Mouse (Mus musculus) limb, embryonic 10.5 days (tissue): ENCODE results near the gene Zmym3. TPM values are rescaled to one million over a fixed set of nuclear protein-coding genes. Genes with fewer than 3 reads are reported as not detected.

Source experiments
- DNase-seq: peaks from one replicate; pipeline ENCODE4 v3.0.0-alpha.2; 2017; ENCODE audit warnings: low spot score
- H3K27ac ChIP-seq: fragments of 300-500 bp; sonication (generic); 2 replicates; pipeline ENCODE4 v1.5.1; 2016; ENCODE audit warnings: mild to moderate bottlenecking
- H3K27me3 ChIP-seq: fragments of 300-500 bp; sonication (generic); 2 replicates; pipeline ENCODE4 v1.6.1; 2016; ENCODE audit warnings: low read depth, mild to moderate bottlenecking; ENCODE audit not compliant: poor library complexity, severe bottlenecking
- H3K36me3 ChIP-seq: fragments of 300-500 bp; sonication (generic); 2 replicates; pipeline ENCODE4 v1.6.1; 2016; ENCODE audit warnings: mild to moderate bottlenecking, moderate library complexity
- H3K4me1 ChIP-seq: fragments of 300-500 bp; sonication (generic); 2 replicates; pipeline ENCODE4 v1.6.1; 2016
- H3K4me3 ChIP-seq: fragments of 300-500 bp; sonication (generic); 2 replicates; pipeline ENCODE4 v1.5.1; 2016; ENCODE audit warnings: mild to moderate bottlenecking, moderate library complexity
- H3K9me3 ChIP-seq: fragments of 300-500 bp; sonication (generic); replicated peaks from 2 replicates; pipeline ENCODE4 v1.6.1; 2016; ENCODE audit warnings: mild to moderate bottlenecking
- WGBS: fragments of 180-500 bp; shearing (Covaris S2); methylation state at CpG from one replicate; pipeline ENCODE4 v1.1.7; 2016; 5-methylcytosine and 5-hydroxymethylcytosine counted together
- polyA plus RNA-seq: library from polyadenylated mRNA; unstranded; fragments of >200 nt; fragmentation: Nextera tagmentation; extraction: Ambion mirVana; gene quantifications from 2 replicates; pipeline ENCODE4 v1.2.1, GENCODE M21; 2016

Zmym3 gene
- 23.0 and 30.8 TPM in 2 replicates for polyA plus RNA-seq

DNA sequence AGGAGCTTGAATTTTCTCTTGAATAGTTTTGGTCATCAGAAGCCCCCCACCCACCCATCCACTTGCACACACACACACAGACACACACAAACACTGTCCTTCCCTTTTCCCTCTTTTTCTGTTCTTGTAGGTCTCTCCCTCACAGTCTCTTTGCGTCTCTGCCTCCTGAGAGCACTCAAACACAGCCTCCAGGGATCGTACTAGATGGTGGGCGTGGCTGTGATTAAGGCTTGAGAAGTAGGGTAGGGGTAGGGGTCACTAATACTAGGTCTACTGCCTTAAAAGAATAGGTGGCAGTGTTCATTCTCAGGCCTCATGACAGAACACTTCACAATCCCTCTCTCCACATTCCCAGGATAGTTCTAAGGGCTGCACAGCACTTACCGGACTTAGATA, at the start of gene Zmym3:
Gene Zmym3, minus strand, starts transcription at position 150 of the 396 bp plus-strand sequence.
- DNase-seq, result no peak
- Histone ChIP-seq H3K4me3 (peak within 1 kb of the TSS; percentile 63), H3K9me3 (no peaks in the 10 kb centered on the region), H3K27me3 (peaks cover 75% of the 10 kb centered on the region), H3K36me3 (peaks cover 12% of the 10 kb centered on the region), H3K27ac (peak within 1 kb of the TSS; percentile 87), H3K4me1 (peaks cover 18% of the 10 kb centered on the region)
- 26% methylated on average over 4 of the region's 4 CpGs for WGBS

GRCm38 (mm10) chrX:101451591-101451990, 30.9 kb upstream of the Zmym3 start:
- no peaks in the 10 kb centered on the region for H3K9me3 ChIP-seq
- H3K36me3 ChIP-seq, result peaks cover 83% of the 10 kb centered on the region
- DNase-seq, result no peak
- H3K27me3 ChIP-seq, result peaks cover 70% of the 10 kb centered on the region
- H3K4me1 ChIP-seq, result no peaks in the 10 kb centered on the region
- WGBS, result 86% methylated on average over 3 of the region's 3 CpGs
- no peak overlapping the region for H3K4me3 ChIP-seq
- H3K27ac ChIP-seq, result no peak overlapping the region

GRCm38 (mm10) chrX:101451147-101451546, 30.5 kb upstream of the Zmym3 start:
- WGBS, result 79% methylated on average over 1 of the region's 1 CpGs
- no peak for DNase-seq
- no peaks in the 10 kb centered on the region for H3K9me3 ChIP-seq
- H3K27me3 ChIP-seq, result peaks cover 74% of the 10 kb centered on the region
- H3K36me3 ChIP-seq, result peaks cover 87% of the 10 kb centered on the region
- no peaks in the 10 kb centered on the region for H3K4me1 ChIP-seq
- no peak overlapping the region for H3K4me3 ChIP-seq
- H3K27ac ChIP-seq, result no peak overlapping the region

- Histone ChIP-seq H3K4me3 (no peak within 1 kb of the TSS), H3K27me3 (peaks cover 83% of the 10 kb centered on the region), H3K4me1 (no peaks in the 10 kb centered on the region), H3K27ac (no peak within 1 kb of the TSS), H3K9me3 (no peaks in the 10 kb centered on the region), H3K36me3 (peaks cover 94% of the 10 kb centered on the region)
- 85% methylated on average over 4 of the region's 4 CpGs for WGBS
- DNase-seq, result no peak
Measured at GRCm38 (mm10) chrX:101448886-101449475, 28.3 kb upstream of the Zmym3 start, which contains the start of gene Itgb1bp2. Gene Itgb1bp2, plus strand, starts transcription at chrX:101449088.

DNA sequence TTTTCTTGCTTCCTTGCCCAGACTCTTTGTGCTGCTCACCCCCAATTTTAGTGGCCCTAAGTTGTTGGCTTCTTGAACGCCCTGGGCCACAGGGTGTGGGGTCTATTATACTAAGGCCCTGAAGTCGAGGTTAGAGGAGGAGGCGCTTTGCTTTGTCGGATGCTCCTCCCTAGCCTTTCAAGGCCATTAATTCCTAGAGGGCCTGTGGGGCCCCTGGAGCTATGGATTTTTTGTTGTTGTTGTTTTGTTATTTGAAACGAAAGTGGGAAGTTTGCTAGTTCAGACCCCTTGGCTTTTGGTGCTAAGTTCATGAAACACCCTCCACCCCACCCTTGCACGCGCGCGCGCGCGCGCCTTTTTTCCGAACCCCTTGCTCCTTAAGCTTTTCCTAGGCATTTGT, 9.3 kb upstream of the Zmym3 start:
- no peaks in the 10 kb centered on the region for H3K4me1 ChIP-seq
- 20% methylated on average over 14 of the region's 14 CpGs for WGBS
- H3K36me3 ChIP-seq, result peaks cover 37% of the 10 kb centered on the region
- no peaks in the 10 kb centered on the region for H3K9me3 ChIP-seq
- peak overlapping the region; percentile 97 for H3K27ac ChIP-seq
- DNase-seq, result no peak
- H3K27me3 ChIP-seq, result peaks cover 37% of the 10 kb centered on the region
- peak overlapping the region; percentile 68 for H3K4me3 ChIP-seq

- DNase-seq, result peak; percentile 84
- Histone ChIP-seq H3K27me3 (peaks cover 37% of the 10 kb centered on the region), H3K9me3 (no peaks in the 10 kb centered on the region), H3K36me3 (peaks cover 32% of the 10 kb centered on the region), H3K4me3 (peak within 1 kb of the TSS; percentile 68), H3K4me1 (no peaks in the 10 kb centered on the region), H3K27ac (peak within 1 kb of the TSS; percentile 97)
- 14% methylated on average over 51 of the region's 51 CpGs for WGBS
Measured at GRCm38 (mm10) chrX:101429142-101429949, 8.7 kb upstream of the Zmym3 start, which contains the start of gene Nono. Gene Nono, plus strand, starts transcription at chrX:101429318.

DNA sequence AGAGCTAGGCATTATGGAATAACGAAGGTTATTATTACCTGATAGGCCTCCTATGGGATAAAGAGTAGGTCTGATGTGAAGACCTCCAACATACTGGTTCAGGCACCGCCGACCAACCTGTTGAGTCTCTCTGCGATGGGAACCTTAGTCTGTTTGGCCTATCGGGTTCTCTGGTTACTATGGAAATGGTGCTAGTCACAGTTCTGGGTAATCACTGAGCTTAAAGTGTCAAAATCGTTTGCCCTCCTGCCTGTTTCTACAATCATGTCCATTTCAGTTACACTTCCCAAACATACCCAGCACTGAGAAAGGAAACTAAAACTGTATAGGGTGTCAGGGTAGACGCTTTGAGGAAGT, 8.1 kb upstream of the Zmym3 start:
- H3K4me1 ChIP-seq, result no peaks in the 10 kb centered on the region
- H3K36me3 ChIP-seq, result peaks cover 29% of the 10 kb centered on the region
- DNase-seq, result no peak
- H3K4me3 ChIP-seq, result peak overlapping the region; percentile 68
- H3K27ac ChIP-seq, result peak overlapping the region; percentile 83
- no peaks in the 10 kb centered on the region for H3K9me3 ChIP-seq
- WGBS, result 20% methylated on average over 7 of the region's 7 CpGs
- H3K27me3 ChIP-seq, result peaks cover 38% of the 10 kb centered on the region

DNA sequence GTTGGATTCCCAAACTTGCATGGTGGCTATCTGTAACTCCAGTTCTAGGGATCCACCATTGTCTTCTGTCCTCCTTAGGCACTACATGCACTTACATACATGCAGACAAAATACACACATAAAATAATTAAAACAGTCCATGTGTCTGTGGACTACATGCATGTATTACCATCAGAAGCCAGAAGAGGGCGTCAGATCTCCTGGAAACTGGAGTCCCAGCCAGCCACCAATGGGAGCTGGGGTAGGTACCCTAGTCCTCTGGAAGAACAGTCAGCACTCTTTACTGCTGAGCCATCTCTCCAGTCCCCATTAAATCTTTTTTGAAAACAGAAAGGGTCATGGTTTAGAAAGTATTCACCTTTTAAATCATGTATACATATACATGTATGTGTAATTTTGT, 7.1 kb upstream of the Zmym3 start:
- DNase-seq, result no peak
- 21% methylated on average over 1 of the region's 1 CpGs for WGBS

GRCm38 (mm10) chrX:101423462-101423861, 2.8 kb upstream of the Zmym3 start:
- no peak overlapping the region for H3K27ac ChIP-seq
- 82% methylated on average over 2 of the region's 2 CpGs for WGBS
- H3K4me3 ChIP-seq, result no peak overlapping the region

More for the DNA sequence above, 7.1 kb upstream of the Zmym3 start:
- Histone ChIP-seq H3K36me3 (peaks cover 20% of the 10 kb centered on the region), H3K4me1 (no peaks in the 10 kb centered on the region), H3K27me3 (peaks cover 43% of the 10 kb centered on the region), H3K27ac (no peak overlapping the region), H3K9me3 (no peaks in the 10 kb centered on the region), H3K4me3 (no peak overlapping the region)

DNA sequence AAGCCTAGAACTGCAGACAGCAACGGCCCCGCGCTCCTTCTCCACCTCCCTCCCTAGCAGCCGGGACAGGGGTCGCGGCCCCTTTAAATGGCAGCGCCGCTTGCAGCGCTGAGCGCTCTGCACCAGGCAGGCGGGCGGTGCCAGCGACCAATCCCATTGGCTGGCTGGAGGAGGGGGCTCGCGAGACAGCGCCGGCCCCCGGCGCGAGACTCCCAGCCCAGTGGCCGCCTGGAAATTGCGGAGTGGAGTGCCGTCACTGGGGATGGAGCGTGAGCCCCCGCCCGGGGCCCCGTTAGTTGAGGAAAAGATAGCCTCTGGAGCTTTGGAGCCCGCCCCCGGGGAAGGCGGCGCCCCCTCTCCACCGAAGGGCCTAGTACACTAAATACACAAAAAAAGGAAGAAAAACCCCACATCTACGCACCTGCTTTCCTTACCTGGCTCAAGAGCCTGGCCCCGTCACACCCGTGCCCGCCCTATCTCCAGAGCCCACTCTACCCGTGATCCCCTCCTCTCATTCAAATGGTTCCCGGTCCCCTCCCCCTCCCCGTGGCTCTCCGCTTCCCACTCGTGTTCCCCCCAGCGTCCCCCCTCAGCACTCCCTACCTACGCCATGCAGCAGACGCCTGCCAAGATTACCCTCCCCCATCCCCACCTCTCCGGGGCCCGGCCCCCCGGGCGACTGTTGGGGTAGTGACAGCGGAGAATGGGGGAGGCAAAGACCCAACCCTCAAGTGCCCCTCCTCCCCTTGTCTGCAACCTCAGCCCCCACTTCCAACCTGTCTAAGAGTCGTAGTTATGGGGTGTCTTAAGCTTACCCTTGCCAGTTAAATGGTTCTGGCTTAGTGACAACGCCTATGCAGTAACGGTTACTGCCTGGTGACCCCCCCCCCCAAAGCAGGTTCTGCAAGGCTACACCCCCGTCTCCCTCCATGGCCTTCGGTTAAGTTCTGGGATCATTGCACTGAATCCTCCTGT, 637 bp downstream of the Zmym3 start:
- DNase-seq, result peak; percentile 87
- Histone ChIP-seq H3K4me1 (peaks cover 18% of the 10 kb centered on the region), H3K36me3 (peaks cover 19% of the 10 kb centered on the region), H3K27ac (peak overlapping the region; percentile 87), H3K9me3 (no peaks in the 10 kb centered on the region), H3K27me3 (peaks cover 82% of the 10 kb centered on the region), H3K4me3 (peak overlapping the region; percentile 63)
- WGBS, result 9% methylated on average over 52 of the region's 54 CpGs

More at GRCm38 (mm10) chrX:101423462-101423861, 2.8 kb upstream of the Zmym3 start:
- DNase-seq, result no peak
- no peaks in the 10 kb centered on the region for H3K9me3 ChIP-seq
- no peaks in the 10 kb centered on the region for H3K36me3 ChIP-seq
- peaks cover 58% of the 10 kb centered on the region for H3K27me3 ChIP-seq
- peaks cover 12% of the 10 kb centered on the region for H3K4me1 ChIP-seq

DNA sequence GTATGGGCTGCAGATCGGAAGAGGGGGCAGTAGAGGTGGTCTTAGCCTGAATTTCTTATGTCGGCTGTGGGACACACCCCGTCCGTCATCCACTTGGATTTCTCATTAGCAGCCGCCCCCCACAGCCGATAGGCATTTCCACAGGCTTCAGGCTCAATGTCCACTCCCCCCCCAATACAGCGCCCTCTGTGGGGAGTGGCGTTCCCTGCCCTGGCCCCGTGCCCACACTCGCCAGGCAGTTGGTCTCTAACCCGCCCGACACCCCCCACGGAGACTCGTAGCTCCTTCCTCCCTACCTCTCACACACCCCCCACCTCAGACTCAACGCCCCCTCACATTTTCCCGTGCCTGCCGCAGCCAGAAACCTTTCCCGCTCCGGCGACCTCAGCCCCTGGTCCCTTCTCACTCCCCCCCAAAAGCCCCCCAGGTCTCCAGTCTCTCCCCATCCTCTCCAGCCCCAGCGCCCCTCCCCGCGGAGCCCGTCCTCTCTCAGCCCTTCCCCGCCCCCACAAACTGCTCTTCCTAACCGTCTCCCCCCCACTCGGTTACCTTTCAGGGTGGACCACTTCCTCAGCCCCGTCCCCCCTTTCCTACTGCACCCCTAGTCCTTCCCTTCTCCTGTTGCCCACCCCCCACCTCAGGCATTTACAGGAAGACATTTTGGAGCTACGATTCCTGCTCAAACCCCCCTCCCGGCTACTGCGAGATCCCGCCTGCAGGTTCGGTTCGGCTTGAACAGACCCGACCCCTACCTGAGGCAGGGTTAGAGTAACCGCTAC, 1.5 kb downstream of the Zmym3 start:
- H3K27me3 ChIP-seq, result peaks cover 91% of the 10 kb centered on the region
- H3K4me1 ChIP-seq, result peaks cover 18% of the 10 kb centered on the region
- peak overlapping the region; percentile 87 for H3K27ac ChIP-seq
- no peaks in the 10 kb centered on the region for H3K9me3 ChIP-seq
- H3K36me3 ChIP-seq, result peaks cover 24% of the 10 kb centered on the region
- H3K4me3 ChIP-seq, result peak overlapping the region; percentile 63
- WGBS, result 19% methylated on average over 36 of the region's 36 CpGs
- DNase-seq, result peak; percentile 38

- WGBS, result 16% methylated on average over 11 of the region's 11 CpGs
- H3K36me3 ChIP-seq, result no peaks in the 10 kb centered on the region
- H3K4me3 ChIP-seq, result 0 out of 2 replicates have a peak overlapping the region, but pooled peaks have one; percentile 15
- H3K4me1 ChIP-seq, result no peaks in the 10 kb centered on the region
- H3K27ac ChIP-seq, result no peak overlapping the region
- DNase-seq, result no peak
- H3K27me3 ChIP-seq, result peaks cover 75% of the 10 kb centered on the region
- H3K9me3 ChIP-seq, result no peaks in the 10 kb centered on the region
Measured at GRCm38 (mm10) chrX:101396459-101396858, 24.2 kb downstream of the Zmym3 start.
